In the genomic region with DNA sequence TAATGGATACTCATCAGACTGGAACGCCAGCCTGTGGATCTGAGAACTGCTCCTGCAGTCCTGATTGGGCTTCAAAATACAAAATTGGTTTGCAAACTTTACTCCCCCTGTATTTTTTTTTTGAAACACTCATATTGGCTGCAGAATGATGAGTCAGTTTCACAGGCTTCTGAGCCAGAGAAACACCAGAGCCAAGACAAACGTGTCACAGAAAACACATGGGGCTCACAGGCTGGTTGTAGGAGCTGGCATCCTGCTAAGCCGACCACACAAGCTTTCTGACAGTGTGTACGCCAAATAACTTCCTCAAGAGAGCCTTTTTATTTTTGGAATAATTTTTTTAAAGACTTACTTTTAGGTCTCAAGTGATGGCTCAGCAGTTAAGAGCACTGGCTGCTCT, we compare ENCODE assay signal across 18 mouse cellular contexts. TPM values are rescaled to one million over a fixed set of nuclear protein-coding genes. Genes with fewer than 3 reads are reported as not detected.
DNase-seq lines count a peak whose midpoint lies in the region; ATAC-seq and TF ChIP-seq lines count a peak whose summit lies in the region.
"Had no signal": no experiment of that assay in that cellular context is flagged by ENCODE, and none has a peak within 500 bp of the region (broad histone marks: within the 10 kb centered on the region; RNA-seq: fewer than 3 reads in every experiment).

No protein-coding gene starts in this region.

- 62% methylated on average over 4 of the region's 4 CpGs for WGBS in forebrain, embryonic 16.5 days
- 74% methylated on average over 4 of the region's 4 CpGs for WGBS in forebrain, embryonic 15.5 days

- ATAC-seq in forebrain, embryonic 16.5 days = 0 out of 2 replicates have a peak, but pooled peaks have one; percentile 56
- no peak for ATAC-seq in forebrain, embryonic 15.5 days (replicated peaks)
- ATAC-seq: forebrain, embryonic 13.5 days; intestine, embryonic 16.5 days had no signal

- H3K9me3 ChIP-seq in forebrain, embryonic 16.5 days (ENCODE audit: control insufficient read depth, low read length) = no peaks in the 10 kb centered on the region
- no peaks in the 10 kb centered on the region for H3K9me3 ChIP-seq in forebrain, embryonic 15.5 days
- H3K9me3 ChIP-seq: embryonic facial prominence, embryonic 12.5 days; forebrain, embryonic 13.5 days; lung, embryonic 15.5 days had no signal

- H3K27ac ChIP-seq in forebrain, embryonic 16.5 days (ENCODE audit: low read length) = no peak overlapping the region
- no peak overlapping the region for H3K27ac ChIP-seq in forebrain, embryonic 15.5 days (replicated peaks)
- H3K27ac ChIP-seq in layer of hippocampus, adult 2 months = no peak overlapping the region
- H3K27ac ChIP-seq: embryonic facial prominence, embryonic 12.5 days; forebrain, embryonic 13.5 days; lung, embryonic 15.5 days had no signal

- intact Hi-C loops in heart, postnatal 36 days (cut with DNase I) = no loop called here

- TF ChIP-seq CTCF in layer of hippocampus, adult 2 months (conservative IDR thresholded peaks at IDR 0.05) = no peak

- H3K36me3 ChIP-seq in forebrain, embryonic 16.5 days (ENCODE audit: control insufficient read depth, insufficient read depth) = no peaks in the 10 kb centered on the region
- no peaks in the 10 kb centered on the region for H3K36me3 ChIP-seq in forebrain, embryonic 15.5 days
- H3K36me3 ChIP-seq: embryonic facial prominence, embryonic 12.5 days; lung, embryonic 15.5 days had no signal

- H3K27me3 ChIP-seq in forebrain, embryonic 16.5 days (replicated peaks; ENCODE audit: control insufficient read depth, insufficient read depth, low read length) = no peaks in the 10 kb centered on the region
- H3K27me3 ChIP-seq in forebrain, embryonic 15.5 days = no peaks in the 10 kb centered on the region
- H3K27me3 ChIP-seq: embryonic facial prominence, embryonic 12.5 days; forebrain, embryonic 13.5 days; lung, embryonic 15.5 days had no signal

- H3K4me1 ChIP-seq in forebrain, embryonic 16.5 days (replicated peaks; ENCODE audit: control insufficient read depth, insufficient read depth, low read length) = no peaks in the 10 kb centered on the region
- no peaks in the 10 kb centered on the region for H3K4me1 ChIP-seq in forebrain, embryonic 15.5 days
- H3K4me1 ChIP-seq: embryonic facial prominence, embryonic 12.5 days; forebrain, embryonic 13.5 days; lung, embryonic 15.5 days had no signal

- DNase-seq in adipocyte (ENCODE audit: low spot score) = peak; percentile 20
- peak; percentile 53 to 65 for DNase-seq in layer of hippocampus, adult 2 months (ENCODE audit: low spot score in 2 of 2)
- DNase-seq in right cerebral cortex, adult 2 months (ENCODE audit: low spot score in 2 of 2) = peak; percentile 55 to 64
- no peak for DNase-seq in heart, postnatal 36 days
- DNase-seq in adrenal gland, postnatal 36 days = no peak
- DNase-seq in ovary, postnatal 10 days (ENCODE audit: low spot score) = no peak
- DNase-seq: cerebellum, postnatal 14 days; heart, adult 18-20 months; heart, postnatal 4 days; kidney, postnatal 4 days had no signal

- no peak overlapping the region for H3K4me2 ChIP-seq in forebrain, embryonic 16.5 days (ENCODE audit: low read length)
- H3K4me2 ChIP-seq in forebrain, embryonic 15.5 days (replicated peaks) = no peak overlapping the region
- H3K4me2 ChIP-seq: embryonic facial prominence, embryonic 12.5 days; forebrain, embryonic 13.5 days; lung, embryonic 15.5 days had no signal

- no peak overlapping the region for H3K9ac ChIP-seq in forebrain, embryonic 16.5 days (replicated peaks; ENCODE audit: low read depth, low read length)
- no peak overlapping the region for H3K9ac ChIP-seq in forebrain, embryonic 15.5 days (replicated peaks)
- H3K9ac ChIP-seq: embryonic facial prominence, embryonic 12.5 days; forebrain, embryonic 13.5 days; lung, embryonic 15.5 days had no signal

- H3K4me3 ChIP-seq in forebrain, embryonic 16.5 days (replicated peaks; ENCODE audit: low read length) = no peak overlapping the region
- H3K4me3 ChIP-seq in forebrain, embryonic 15.5 days = no peak overlapping the region
- no peak overlapping the region for H3K4me3 ChIP-seq in layer of hippocampus, adult 2 months
- H3K4me3 ChIP-seq: embryonic facial prominence, embryonic 12.5 days; forebrain, embryonic 13.5 days; lung, embryonic 15.5 days had no signal

RNA-seq across cellular contexts. Expression of gene Tmed3, which starts 35.0 kb away (rescaled TPM):
- polyA plus RNA-seq in forebrain, embryonic 16.5 days (2015; fragmentation: Nextera tagmentation; extraction: Ambion mirVana) = 49.6 and 51.4 TPM in 2 replicates
- polyA plus RNA-seq in forebrain, embryonic 15.5 days (2015; fragmentation: Nextera tagmentation; extraction: Ambion mirVana) = 45.5 and 49.6 TPM in 2 replicates
- total RNA-seq in layer of hippocampus, adult 2 months (2021) = 10 to 100 TPM; 24.8 to 26.4 TPM
- 10 to 100 TPM; 27.0 to 28.0 TPM for total RNA-seq in heart, postnatal 36 days (2021)
- 10 to 100 TPM; 67.3 to 92.8 TPM for total RNA-seq in adrenal gland, postnatal 36 days (2021)

RNA-seq across cellular contexts. Expression of gene Minar1, which starts 47.0 kb away (rescaled TPM):
- 1.9 and 2.1 TPM in 2 replicates for polyA plus RNA-seq in forebrain, embryonic 16.5 days (2015; fragmentation: Nextera tagmentation; extraction: Ambion mirVana)
- 0.78 and 0.92 TPM in 2 replicates for polyA plus RNA-seq in forebrain, embryonic 15.5 days (2015; fragmentation: Nextera tagmentation; extraction: Ambion mirVana)
- total RNA-seq in layer of hippocampus, adult 2 months (2021) = 1 to 10 TPM; 2.9 to 3.2 TPM
- total RNA-seq in heart, postnatal 36 days (2021) = under 1 TPM; 0.08 to 0.11 TPM
- under 1 TPM; 0.07 to 0.16 TPM for total RNA-seq in adrenal gland, postnatal 36 days (2021)
- total RNA-seq: heart, adult 18-20 months; liver, adult 2 months; megakaryocyte-erythroid progenitor cell, adult 5-6 weeks had no signal
- polyA plus RNA-seq: liver, adult 2 months had no signal

Comparison
In these comparisons a context has a peak if more than half of its experiments do, and no peak if none do; other contexts are left out.
1. DNase-seq: peak in adipocyte (single experiment), layer of hippocampus, adult 2 months (2 of 2) and right cerebral cortex, adult 2 months (2 of 2); none in heart, postnatal 36 days (0 of 2), adrenal gland, postnatal 36 days (0 of 2) and ovary, postnatal 10 days (single experiment).